Mouse (Mus musculus) kidney, adult 9 months (tissue): ENCODE data around the gene Epb41.

Source experiments
- DNase-seq: peaks from one replicate; pipeline ENCODE4 v3.0.0; 2022

Gene Epb41

DNA sequence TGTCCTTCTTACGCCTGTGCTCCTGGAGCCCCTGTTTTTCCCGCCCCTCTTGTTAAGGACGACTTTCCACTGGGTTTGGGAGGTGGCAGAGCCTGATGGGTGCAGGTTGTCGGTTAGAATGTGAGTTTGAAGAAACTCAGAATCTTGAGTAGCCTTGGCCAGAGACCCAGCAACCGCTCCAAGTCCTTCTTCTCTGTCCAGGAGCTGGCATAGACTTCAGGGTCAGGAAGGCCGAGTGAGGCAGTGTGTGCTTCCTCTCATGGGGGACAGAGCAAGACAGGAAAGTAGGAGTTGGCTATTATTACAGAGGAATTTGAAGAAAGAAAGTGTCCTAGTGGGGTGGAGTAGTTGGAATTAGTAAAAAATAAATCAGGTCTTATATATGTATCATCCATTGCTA is 191.6 kb downstream of the Epb41 start:
- no peak for DNase-seq

DNA sequence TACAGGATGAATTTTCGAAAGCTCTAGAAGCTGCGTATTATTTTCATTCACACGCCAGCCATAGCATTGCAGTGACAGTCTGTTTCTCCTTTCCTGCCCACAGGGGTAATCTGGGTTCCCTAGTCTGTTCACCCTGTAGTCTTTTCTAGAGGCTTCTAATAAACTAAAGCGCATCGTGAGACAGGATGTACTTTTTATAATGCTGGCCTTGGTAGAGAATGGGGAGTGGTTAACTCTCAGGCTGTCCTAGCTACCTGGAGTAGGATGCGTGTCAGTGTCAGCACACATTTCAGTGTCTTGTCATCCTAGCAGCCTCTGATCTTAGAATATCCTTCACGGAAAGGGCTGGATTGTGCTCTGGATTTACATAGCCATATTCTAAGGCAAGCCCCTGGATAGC is 193.8 kb downstream of the Epb41 start:
- DNase-seq = no peak

DNA sequence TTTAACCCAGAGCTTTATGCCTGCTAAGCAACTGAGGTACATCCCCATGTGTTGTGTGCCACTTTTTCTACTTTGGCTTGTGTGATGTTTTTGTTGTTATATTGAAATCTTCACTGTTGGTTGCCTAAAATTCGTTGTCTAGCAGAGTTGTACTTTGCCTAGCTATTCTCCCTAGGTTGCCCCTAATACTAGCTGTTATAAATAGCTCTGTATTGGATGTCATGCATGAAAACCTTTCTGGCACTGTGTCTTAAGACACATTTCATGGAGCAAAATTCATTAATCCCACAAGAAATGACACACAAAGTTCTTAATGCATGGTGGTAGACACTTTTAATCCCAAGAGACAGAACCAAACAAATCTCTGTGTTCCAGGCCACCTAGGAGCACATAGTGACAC is 195.4 kb downstream of the Epb41 start:
- DNase-seq = peak; percentile 65

DNA sequence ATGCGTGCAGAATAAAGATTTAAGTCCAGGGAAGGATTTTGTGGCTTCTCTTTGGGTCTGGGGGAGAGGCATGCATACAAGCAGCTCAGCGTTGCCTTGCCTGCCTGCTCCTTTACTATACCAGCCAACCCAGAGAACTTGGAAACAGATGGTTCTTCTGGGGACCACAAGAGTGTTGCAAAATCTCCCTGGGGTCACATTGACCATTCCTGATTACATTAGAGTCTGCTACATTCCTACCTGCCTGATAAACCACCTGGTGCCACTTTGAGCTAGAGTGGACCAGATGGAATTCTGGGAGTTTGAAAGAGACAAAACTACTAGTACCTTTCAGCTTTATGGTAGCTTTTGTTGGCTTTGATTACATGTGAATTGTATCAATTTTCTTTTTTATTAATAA is 198.3 kb downstream of the Epb41 start:
- no peak for DNase-seq

DNA sequence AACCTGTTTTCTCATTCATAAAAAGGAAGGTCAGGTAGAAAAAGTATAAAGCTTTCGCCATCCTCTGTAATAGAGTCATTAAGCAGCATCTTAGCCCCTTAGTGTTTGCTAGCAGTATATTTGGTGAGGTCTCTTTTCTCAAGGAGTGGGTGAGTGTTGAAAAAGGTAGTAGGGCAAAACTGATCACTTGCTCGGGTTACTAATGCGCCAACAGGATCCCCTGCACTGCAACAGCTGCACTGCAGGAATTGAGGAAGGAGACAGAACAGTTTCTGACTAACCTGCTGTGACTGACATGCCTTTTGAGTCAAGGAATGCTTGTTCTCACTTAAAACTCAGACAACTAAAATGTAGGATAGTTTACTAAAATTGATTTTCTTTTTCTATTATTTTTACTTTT is 199.9 kb downstream of the Epb41 start:
- DNase-seq = no peak

DNA sequence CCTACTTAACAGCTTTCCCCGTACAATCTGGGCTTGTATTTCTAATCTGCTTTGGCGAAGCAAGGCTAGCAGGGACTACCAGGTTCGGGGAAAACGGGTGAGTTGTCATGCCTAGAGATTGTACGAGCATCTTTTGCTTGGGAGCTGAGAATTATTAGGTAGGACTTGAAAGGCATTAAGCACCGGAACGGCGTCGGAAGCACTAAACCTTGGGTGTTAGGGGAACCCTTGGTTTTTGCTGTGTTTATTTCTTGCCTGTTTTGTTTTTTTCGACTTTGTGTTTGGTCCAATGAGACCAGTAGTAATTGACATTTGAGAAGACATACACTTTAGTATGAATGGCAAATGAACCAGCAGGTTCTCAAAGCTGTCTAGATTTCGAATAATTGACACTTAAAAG is 200.6 kb downstream of the Epb41 start:
- no peak for DNase-seq

DNA sequence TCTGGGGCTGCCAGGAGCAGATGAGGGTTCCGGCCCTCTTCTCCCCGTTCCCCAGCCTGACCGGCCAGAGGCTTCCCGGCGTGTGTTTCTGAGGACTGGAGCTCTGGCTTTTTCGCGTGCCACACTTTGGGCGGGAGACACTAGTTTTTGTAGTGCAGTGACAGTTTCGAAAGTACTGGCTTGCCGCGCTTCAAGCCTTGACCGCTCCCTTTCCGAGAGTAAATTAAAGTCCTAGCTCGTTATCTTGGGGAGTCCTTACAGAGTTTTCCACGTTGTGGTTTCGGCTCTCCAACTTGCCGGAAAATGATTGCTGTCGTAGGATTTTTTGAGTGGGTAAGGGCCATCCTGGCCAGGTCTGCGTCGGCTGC is 201.0 kb downstream of the Epb41 start:
- DNase-seq = no peak
